ENCODE assay signal across 17 mouse cellular contexts in the genomic region with DNA sequence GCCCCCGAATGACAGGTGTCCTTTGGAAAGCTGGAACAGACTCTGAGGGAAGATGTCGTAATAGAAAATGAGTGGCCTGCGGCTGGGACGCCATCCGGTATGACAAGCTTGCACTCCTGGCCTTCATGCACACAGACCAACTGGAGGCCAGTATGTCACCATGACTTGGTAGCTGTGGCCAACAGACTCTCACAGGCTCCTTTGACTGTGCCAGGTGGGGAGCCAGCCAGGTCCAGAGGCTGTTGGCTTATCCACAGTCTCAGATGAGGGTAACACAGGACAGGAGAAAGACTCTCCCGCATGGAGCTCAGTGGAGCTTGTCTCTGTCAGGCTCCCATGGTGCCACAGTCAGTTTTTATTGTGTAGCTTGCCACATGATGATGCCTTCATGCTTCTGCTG.
A peak's percentile ranks its signal among the peaks of the same experiment; 100 is the strongest.
DNase-seq lines count a peak whose midpoint lies in the region; ATAC-seq and TF ChIP-seq lines count a peak whose summit lies in the region.
"Had no signal": no experiment of that assay in that cellular context is flagged by ENCODE, and none has a peak within 500 bp of the region (broad histone marks: within the 10 kb centered on the region; RNA-seq: fewer than 3 reads in every experiment).

No protein-coding gene starts in this region.

- no peak overlapping the region for H3K27ac ChIP-seq in gastrocnemius, adult 2 months
- H3K27ac ChIP-seq in midbrain, embryonic 10.5 days (replicated peaks), result peak overlapping the region; percentile 59
- H3K27ac ChIP-seq in midbrain, embryonic 11.5 days (ENCODE audit: low read depth, low read length), result no peak overlapping the region
- H3K27ac ChIP-seq: embryonic facial prominence, embryonic 15.5 days; forebrain, embryonic 12.5 days; heart, embryonic 13.5 days had no signal

- H3K27me3 ChIP-seq in midbrain, embryonic 10.5 days (ENCODE audit: low read depth, poor library complexity, severe bottlenecking), result peaks cover 10% of the 10 kb centered on the region; the same call in 1 of the 2 replicates
- no peaks in the 10 kb centered on the region for H3K27me3 ChIP-seq in midbrain, embryonic 11.5 days (ENCODE audit: control insufficient read depth, insufficient read depth, low read length)
- H3K27me3 ChIP-seq: embryonic facial prominence, embryonic 15.5 days; heart, embryonic 13.5 days had no signal

- WGBS in midbrain, embryonic 10.5 days, result 95% methylated on average over 6 of the region's 6 CpGs
- 90% methylated on average over 6 of the region's 6 CpGs for WGBS in midbrain, embryonic 11.5 days

- no peaks in the 10 kb centered on the region for H3K36me3 ChIP-seq in midbrain, embryonic 10.5 days
- no peaks in the 10 kb centered on the region for H3K36me3 ChIP-seq in midbrain, embryonic 11.5 days (ENCODE audit: control insufficient read depth, insufficient read depth, low read length)
- H3K36me3 ChIP-seq: embryonic facial prominence, embryonic 15.5 days; forebrain, embryonic 12.5 days; heart, embryonic 13.5 days had no signal

- peak; percentile 53 to 55 for DNase-seq in cerebellum, postnatal 14 days
- DNase-seq in cerebellum, postnatal 36 days, result no peak
- peak; percentile 38 for DNase-seq in gastrocnemius, adult 2 months
- DNase-seq in gastrocnemius, postnatal 25 days, result no peak
- no peak for DNase-seq in midbrain, embryonic 10.5 days (ENCODE audit: low spot score)
- no peak for DNase-seq in midbrain, embryonic 11.5 days (ENCODE audit: low spot score, missing footprints)
- DNase-seq in heart, adult 11 months, result no peak
- DNase-seq: adrenal gland, postnatal 14 days; cerebellum, adult 11-12 months; gastrocnemius, postnatal 10 days; heart, postnatal 36 days; kidney, adult 2 months had no signal

- H3K4me3 ChIP-seq in gastrocnemius, adult 2 months, result no peak overlapping the region
- H3K4me3 ChIP-seq in midbrain, embryonic 10.5 days, result no peak overlapping the region
- H3K4me3 ChIP-seq in midbrain, embryonic 11.5 days (ENCODE audit: low read depth, low read length), result no peak overlapping the region
- H3K4me3 ChIP-seq: embryonic facial prominence, embryonic 15.5 days; erythroblast, embryonic 14.5 days; forebrain, embryonic 12.5 days; heart, embryonic 13.5 days had no signal

- no peak overlapping the region for H3K4me2 ChIP-seq in midbrain, embryonic 11.5 days
- H3K4me2 ChIP-seq: embryonic facial prominence, embryonic 15.5 days; forebrain, embryonic 12.5 days; heart, embryonic 13.5 days had no signal

- no peaks in the 10 kb centered on the region for H3K9me3 ChIP-seq in midbrain, embryonic 10.5 days (replicated peaks)
- no peaks in the 10 kb centered on the region for H3K9me3 ChIP-seq in midbrain, embryonic 11.5 days (ENCODE audit: control insufficient read depth, low read length)
- H3K9me3 ChIP-seq: embryonic facial prominence, embryonic 15.5 days; forebrain, embryonic 12.5 days; heart, embryonic 13.5 days had no signal

- peaks cover 11% of the 10 kb centered on the region for H3K4me1 ChIP-seq in midbrain, embryonic 10.5 days
- peaks cover 2% of the 10 kb centered on the region; the same call in 1 of the 2 replicates for H3K4me1 ChIP-seq in midbrain, embryonic 11.5 days (ENCODE audit: control insufficient read depth, insufficient read depth, low read length)
- H3K4me1 ChIP-seq: embryonic facial prominence, embryonic 15.5 days had no signal

- intact Hi-C loops in gastrocnemius, adult 2 months (cut with DNase I), result no loop called here

- TF ChIP-seq CTCF in gastrocnemius, adult 2 months (IDR thresholded peaks at IDR 0.05), result no peak

- no peak for ATAC-seq in midbrain, embryonic 11.5 days (ENCODE audit: low FRiP score)
- ATAC-seq: intestine, embryonic 16.5 days had no signal

- no peak overlapping the region for H3K9ac ChIP-seq in midbrain, embryonic 11.5 days (ENCODE audit: low read length)
- H3K9ac ChIP-seq: embryonic facial prominence, embryonic 15.5 days; forebrain, embryonic 12.5 days; heart, embryonic 13.5 days had no signal

Comparison
In these comparisons a context has a peak if more than half of its experiments do, and no peak if none do; other contexts are left out.
1. DNase-seq: peak in cerebellum, postnatal 14 days (2 of 2) and gastrocnemius, adult 2 months (single experiment); none in cerebellum, postnatal 36 days (0 of 2), gastrocnemius, postnatal 25 days (single experiment), midbrain, embryonic 10.5 days (single experiment), midbrain, embryonic 11.5 days (single experiment) and heart, adult 11 months (single experiment).